Mouse (Mus musculus) neural tube, embryonic 10.5 days (tissue): ENCODE measurements around the gene Slc25a42.
"Not testable (repeated sequence)": the region's sequence is repeated elsewhere in the genome, so short reads cannot be mapped to it uniquely, and the experiment has no call there.

Source experiments
- DNase-seq: peaks from one replicate; pipeline ENCODE4 v3.0.0-alpha.2; 2017; ENCODE audit warnings: low spot score; ENCODE audit errors: extremely low spot score

The Slc25a42 gene

GRCm38 (mm10) chr8:70216161-70216560, 4.1 kb upstream of the Slc25a42 start:
- DNase-seq = not testable (repeated sequence)

- no peak for DNase-seq
Observed at GRCm38 (mm10) chr8:70215092-70215491, 3.0 kb upstream of the Slc25a42 start.

- DNase-seq = no peak
Observed at GRCm38 (mm10) chr8:70214411-70214810, 2.3 kb upstream of the Slc25a42 start.

- no peak for DNase-seq
Observed at GRCm38 (mm10) chr8:70211726-70212111, 386 bp downstream of the Slc25a42 start.

GRCm38 (mm10) chr8:70211275-70211674, 830 bp downstream of the Slc25a42 start:
- no peak for DNase-seq

GRCm38 (mm10) chr8:70210538-70210937, 1.6 kb downstream of the Slc25a42 start:
- DNase-seq = no peak

- DNase-seq = no peak
Observed at GRCm38 (mm10) chr8:70208130-70208529, 4.0 kb downstream of the Slc25a42 start.

GRCm38 (mm10) chr8:70204757-70205156, 7.3 kb downstream of the Slc25a42 start:
- DNase-seq = no peak

- DNase-seq = no peak
Observed at GRCm38 (mm10) chr8:70203072-70203471, 9.0 kb downstream of the Slc25a42 start.

- DNase-seq = no peak
Observed at GRCm38 (mm10) chr8:70201417-70201816, 10.7 kb downstream of the Slc25a42 start.

GRCm38 (mm10) chr8:70200098-70200681, 11.9 kb downstream of the Slc25a42 start:
- DNase-seq = no peak

GRCm38 (mm10) chr8:70197603-70198002, 14.5 kb downstream of the Slc25a42 start:
- no peak for DNase-seq

- no peak for DNase-seq
Observed at GRCm38 (mm10) chr8:70195762-70196161, 16.3 kb downstream of the Slc25a42 start.

- DNase-seq = no peak
Observed at GRCm38 (mm10) chr8:70194191-70194590, 17.9 kb downstream of the Slc25a42 start.

- DNase-seq = no peak
Observed at GRCm38 (mm10) chr8:70193238-70193637, 18.9 kb downstream of the Slc25a42 start.

GRCm38 (mm10) chr8:70188707-70189106, 23.4 kb downstream of the Slc25a42 start:
- DNase-seq = no peak

- no peak for DNase-seq
Observed at GRCm38 (mm10) chr8:70183194-70183593, 28.9 kb downstream of the Slc25a42 start.

GRCm38 (mm10) chr8:70181903-70182252, 30.2 kb downstream of the Slc25a42 start:
- DNase-seq = peak; percentile 42

GRCm38 (mm10) chr8:70181212-70181902, 30.7 kb downstream of the Slc25a42 start:
- DNase-seq = no peak

- DNase-seq = no peak
Observed at GRCm38 (mm10) chr8:70179082-70179481, 33.0 kb downstream of the Slc25a42 start.

GRCm38 (mm10) chr8:70178231-70178630, 33.9 kb downstream of the Slc25a42 start:
- DNase-seq = no peak

- no peak for DNase-seq
Observed at GRCm38 (mm10) chr8:70174079-70174478, 38.0 kb downstream of the Slc25a42 start.

- no peak for DNase-seq
Observed at GRCm38 (mm10) chr8:70173320-70173719, 38.8 kb downstream of the Slc25a42 start.
